Mouse (Mus musculus): ENCODE results near the gene Gnl1.

DNA sequence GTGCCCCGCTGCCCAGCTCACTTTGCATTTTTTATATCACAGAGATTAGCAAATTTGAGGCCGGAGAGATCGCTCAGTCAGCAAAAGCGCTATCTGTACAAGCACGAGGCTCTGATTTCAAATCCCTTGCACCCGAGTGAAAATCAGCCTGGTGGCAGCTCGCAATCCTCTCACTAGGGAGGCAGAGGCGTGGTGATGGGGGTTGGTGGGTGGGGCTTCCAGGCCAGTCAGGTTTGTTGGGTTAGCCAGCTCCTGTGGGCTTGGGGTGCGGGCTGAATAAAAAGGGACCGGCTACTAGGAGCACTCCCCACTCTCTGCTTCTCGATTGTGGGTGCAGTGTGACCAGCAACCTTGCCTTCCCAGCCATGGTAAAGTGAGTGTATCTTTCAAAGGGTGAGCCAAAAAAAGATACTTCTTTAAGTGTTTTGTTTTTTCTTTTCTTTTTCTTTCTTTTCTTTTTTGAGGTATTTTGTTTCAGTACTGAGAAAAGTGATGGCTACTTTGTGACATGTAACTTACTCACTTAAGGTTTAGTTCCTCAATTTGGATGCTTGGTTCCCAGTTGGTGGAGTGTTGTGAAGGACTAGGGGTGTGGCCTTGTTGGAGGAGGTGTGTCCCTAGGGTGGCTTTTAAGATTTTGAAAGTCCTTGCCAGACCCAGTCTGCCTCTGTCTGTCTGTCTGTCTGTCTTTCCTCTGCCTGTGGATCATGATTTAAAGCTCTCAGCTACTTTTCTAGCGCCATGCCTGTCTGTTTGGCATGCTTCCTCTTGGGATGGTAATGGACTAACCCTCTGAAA is 18.3 kb downstream of the Gnl1 start:
- TF ChIP-seq CTCF (IDR thresholded peaks at IDR 0.05; ENCODE audit: insufficient read depth, low read length) (no peak), POLR2A (IDR thresholded peaks at IDR 0.05; ENCODE audit: borderline replicate concordance, extremely low read depth, low read depth, low read length) (no peak)
